Mouse (Mus musculus) myocyte (in vitro differentiated cells): ENCODE results near the gene Mprip. TPM values are rescaled to one million over a fixed set of nuclear protein-coding genes. Genes with fewer than 3 reads are reported as not detected.

Experiments used
- H3K27me3 ChIP-seq: one replicate; pipeline ENCODE4 v1.6.1; 2011; ENCODE audit not compliant: control insufficient read depth, insufficient read depth, insufficient read length
- H3K36me3 ChIP-seq: one replicate; pipeline ENCODE4 v1.6.1; 2011; ENCODE audit not compliant: control insufficient read depth, insufficient read depth
- H3K4me2 ChIP-seq: one replicate; pipeline ENCODE4 v1.6.1; 2011; ENCODE audit warnings: low read depth, control low read depth
- H3K4me3 ChIP-seq: one replicate; pipeline ENCODE4 v1.5.1; 2011; ENCODE audit warnings: mild to moderate bottlenecking, control low read depth, moderate library complexity
- H3K79me2 ChIP-seq: one replicate; pipeline ENCODE4 v1.6.1; 2011; ENCODE audit not compliant: control insufficient read depth, insufficient read depth
- H3ac ChIP-seq: one replicate; pipeline ENCODE4 v1.6.1; 2011; ENCODE audit not compliant: control insufficient read depth, insufficient read length
- CEBPB ChIP-seq: IDR thresholded peaks from 2 replicates; pipeline ENCODE4 v1.6.1; 2011; ENCODE audit warnings: mild to moderate bottlenecking, moderate library complexity; ENCODE audit not compliant: poor library complexity, insufficient read depth, severe bottlenecking
- E2F4 ChIP-seq: IDR thresholded peaks from one replicate; pipeline ENCODE4 v1.6.1; 2011; ENCODE audit warnings: mild to moderate bottlenecking, control low read depth, moderate library complexity; ENCODE audit not compliant: insufficient read depth
- MAX ChIP-seq: IDR thresholded peaks from one replicate; pipeline ENCODE4 v1.6.1; 2011; ENCODE audit warnings: low read depth, mild to moderate bottlenecking, control low read depth
- MYOD1 ChIP-seq, 3 experiments: IDR thresholded peaks; one replicate each; pipeline ENCODE4 v1.6.1; 2011; ENCODE audit warnings: control low read depth in 2 of 3, low read depth in 2 of 3, mild to moderate bottlenecking in 2 of 3, moderate library complexity in 1 of 3; ENCODE audit not compliant: insufficient read length in 2 of 3, control insufficient read depth in 1 of 3
- MYOG ChIP-seq, 3 experiments: IDR thresholded peaks; one replicate each; pipeline ENCODE4 v1.6.1; 2011; ENCODE audit warnings: control low read depth in 2 of 3, low read depth in 2 of 3, mild to moderate bottlenecking in 2 of 3; ENCODE audit not compliant: insufficient read length in 2 of 3, control insufficient read depth in 1 of 3, insufficient read depth in 1 of 3
- POLR2A ChIP-seq: IDR thresholded peaks from one replicate; pipeline ENCODE4 v1.6.1; 2011; ENCODE audit warnings: low read depth, mild to moderate bottlenecking, control low read depth, moderate library complexity; ENCODE audit not compliant: insufficient read length
- POLR2AphosphoS2 ChIP-seq: IDR thresholded peaks from one replicate; pipeline ENCODE4 v1.6.1; 2011; ENCODE audit warnings: low read depth, control low read depth; ENCODE audit not compliant: insufficient read length
- REST ChIP-seq: IDR thresholded peaks from one replicate; pipeline ENCODE4 v1.6.1; 2011; ENCODE audit warnings: mild to moderate bottlenecking, control low read depth, moderate library complexity; ENCODE audit not compliant: insufficient read depth, insufficient read length
- SRF ChIP-seq: IDR thresholded peaks from one replicate; pipeline ENCODE4 v1.6.1; 2011; ENCODE audit warnings: low read depth; ENCODE audit not compliant: control insufficient read depth, insufficient read length
- TCF12 ChIP-seq: IDR thresholded peaks from one replicate; pipeline ENCODE4 v1.6.1; 2011; ENCODE audit warnings: mild to moderate bottlenecking, control low read depth; ENCODE audit not compliant: poor library complexity, insufficient read depth, severe bottlenecking
- TCF3 ChIP-seq: IDR thresholded peaks from one replicate; pipeline ENCODE4 v1.6.1; 2011; ENCODE audit warnings: low read depth, control low read depth; ENCODE audit not compliant: insufficient read length
- USF1 ChIP-seq: IDR thresholded peaks from one replicate; pipeline ENCODE4 v1.6.1; 2011; ENCODE audit warnings: low read depth, mild to moderate bottlenecking, control low read depth, moderate library complexity
- polyA plus RNA-seq: library from polyadenylated mRNA; unstranded; fragments of >200 nt; fragmentation: generic; extraction: Trizol; gene quantifications from one replicate; pipeline ENCODE4 v1.2.1, GENCODE M21; 2012; ENCODE audit warnings: missing spikeins

Mprip gene
- polyA plus RNA-seq, 1 experiment = 191 TPM

DNA sequence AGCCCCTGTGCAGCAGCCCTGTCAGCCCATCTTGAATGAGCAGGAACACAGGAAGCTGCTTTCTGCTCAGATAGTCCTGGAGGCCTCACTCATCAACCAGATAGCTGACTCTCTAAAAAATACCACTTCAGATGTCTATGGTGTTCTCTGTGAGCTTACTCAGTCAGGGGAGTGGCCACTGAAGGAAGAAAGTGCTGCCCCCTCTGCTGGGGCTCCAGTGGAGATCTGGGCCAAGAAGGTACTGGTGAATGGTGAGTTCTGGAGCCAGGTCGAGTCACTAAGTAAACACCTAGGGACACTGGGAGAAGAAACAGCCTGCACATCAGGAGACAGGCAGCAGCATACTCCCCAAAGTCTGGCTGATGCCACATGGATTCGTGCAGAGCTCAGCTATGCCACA lies 98.5 kb downstream of the Mprip start:
- Histone ChIP-seq H3K4me2 (peak overlapping the region; percentile 6), H3ac (no peak overlapping the region), H3K79me2 (no peaks in the 10 kb centered on the region), H3K4me3 (no peak overlapping the region), H3K27me3 (no peaks in the 10 kb centered on the region), H3K36me3 (peaks cover 69% of the 10 kb centered on the region)
- TF ChIP-seq POLR2A (no peak), USF1 (no peak), MAX (no peak), TCF3 (no peak), POLR2AphosphoS2 (no peak), REST (no peak), SRF (no peak), MYOG (IDR thresholded peaks at IDR 0.05; ENCODE audit: control insufficient read depth in 1 of 3, insufficient read depth in 1 of 3, insufficient read length in 2 of 3, low read depth in 2 of 3) (no peak), CEBPB (no peak)

DNA sequence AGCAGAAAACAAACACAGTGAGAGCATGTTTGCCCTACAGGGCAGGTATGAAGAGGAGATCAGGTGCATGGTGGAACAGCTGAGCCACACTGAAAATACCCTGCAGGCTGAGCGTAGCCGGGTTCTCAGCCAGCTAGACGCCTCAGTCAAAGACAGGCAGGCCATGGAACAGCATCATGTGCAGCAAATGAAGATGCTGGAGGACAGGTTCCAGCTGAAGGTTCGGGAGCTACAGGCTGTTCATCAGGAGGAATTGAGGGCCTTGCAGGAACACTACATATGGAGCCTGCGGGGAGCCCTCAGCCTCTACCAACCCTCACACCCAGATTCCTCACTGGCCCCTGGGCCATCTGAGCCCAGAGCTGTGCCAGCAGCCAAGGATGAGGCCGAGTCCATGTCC lies 99.7 kb downstream of the Mprip start:
- Histone ChIP-seq H3K79me2 (no peaks in the 10 kb centered on the region), H3ac (no peak overlapping the region), H3K4me3 (no peak overlapping the region), H3K36me3 (peaks cover 71% of the 10 kb centered on the region), H3K4me2 (no peak overlapping the region), H3K27me3 (no peaks in the 10 kb centered on the region)
- TF ChIP-seq MAX (no peak), SRF (no peak), POLR2AphosphoS2 (peak; percentile 62)

DNA sequence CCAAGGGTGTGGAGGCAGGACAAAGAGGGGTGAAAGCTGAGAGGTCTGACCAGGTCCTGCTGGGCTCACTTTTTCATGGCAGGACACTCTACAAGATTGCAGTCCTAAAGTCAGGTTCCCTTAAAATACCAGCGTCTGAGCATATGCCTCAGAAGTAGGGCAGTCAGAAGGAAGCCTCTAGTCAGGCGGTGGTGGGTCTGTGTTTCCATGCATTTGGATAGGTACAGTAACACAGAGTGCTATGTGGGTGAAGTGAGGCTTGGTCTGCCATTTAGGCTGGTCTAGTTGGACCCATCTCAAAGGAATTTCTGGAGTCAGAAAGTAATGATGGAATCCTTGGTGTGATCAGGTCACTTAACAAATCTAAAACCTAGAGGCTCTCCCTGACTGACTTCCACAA lies 108.2 kb downstream of the Mprip start:
- H3K36me3 ChIP-seq = peaks cover 86% of the 10 kb centered on the region

DNA sequence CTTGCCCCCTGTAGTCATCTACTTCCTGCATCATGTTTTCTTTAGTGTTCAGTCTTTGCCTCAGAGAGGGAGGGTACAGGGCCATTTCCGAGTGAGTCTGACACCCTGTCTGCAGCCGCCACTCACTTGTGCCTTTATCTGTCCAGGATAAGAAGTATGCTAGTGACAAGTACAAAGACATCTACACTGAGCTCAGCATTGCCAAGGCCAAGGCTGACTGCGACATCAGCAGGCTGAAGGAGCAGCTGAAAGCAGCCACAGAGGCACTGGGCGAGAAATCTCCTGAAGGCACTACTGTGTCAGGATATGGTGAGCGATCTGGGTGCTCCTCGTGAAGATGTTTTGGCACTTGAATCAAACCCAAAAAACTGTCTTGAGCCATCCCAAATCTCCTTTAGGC lies 108.6 kb downstream of the Mprip start:
- TF ChIP-seq MYOD1 (IDR thresholded peaks at IDR 0.05; ENCODE audit: control insufficient read depth in 1 of 3, insufficient read length in 2 of 3, low read depth in 2 of 3) (no peak), POLR2AphosphoS2 (no peak), E2F4 (no peak), POLR2A (no peak), MAX (no peak), REST (no peak), MYOG (IDR thresholded peaks at IDR 0.05; ENCODE audit: control insufficient read depth in 1 of 3, insufficient read depth in 1 of 3, insufficient read length in 2 of 3, low read depth in 2 of 3) (no peak), TCF12 (no peak), TCF3 (no peak), USF1 (no peak), SRF (no peak), CEBPB (no peak)
- Histone ChIP-seq H3K4me3 (no peak overlapping the region), H3ac (no peak overlapping the region), H3K4me2 (no peak overlapping the region), H3K27me3 (no peaks in the 10 kb centered on the region), H3K79me2 (no peaks in the 10 kb centered on the region), H3K36me3 (peaks cover 86% of the 10 kb centered on the region)

More for the DNA sequence above, 108.2 kb downstream of the Mprip start:
- H3K79me2 ChIP-seq = no peaks in the 10 kb centered on the region
- H3K4me3 ChIP-seq = no peak overlapping the region
- no peaks in the 10 kb centered on the region for H3K27me3 ChIP-seq
- H3K4me2 ChIP-seq = no peak overlapping the region
- no peak overlapping the region for H3ac ChIP-seq
- no peak for TF ChIP-seq TCF12
- TF ChIP-seq TCF3 = no peak
- TF ChIP-seq MYOD1 (IDR thresholded peaks at IDR 0.05; ENCODE audit: control insufficient read depth in 1 of 3, insufficient read length in 2 of 3, low read depth in 2 of 3) = no peak
- no peak for TF ChIP-seq CEBPB
- TF ChIP-seq MAX = no peak
- no peak for TF ChIP-seq POLR2AphosphoS2
- no peak for TF ChIP-seq SRF
- TF ChIP-seq POLR2A = no peak
- no peak for TF ChIP-seq MYOG (IDR thresholded peaks at IDR 0.05; ENCODE audit: control insufficient read depth in 1 of 3, insufficient read depth in 1 of 3, insufficient read length in 2 of 3, low read depth in 2 of 3)
- no peak for TF ChIP-seq USF1
- TF ChIP-seq REST = no peak
- TF ChIP-seq E2F4 = no peak

DNA sequence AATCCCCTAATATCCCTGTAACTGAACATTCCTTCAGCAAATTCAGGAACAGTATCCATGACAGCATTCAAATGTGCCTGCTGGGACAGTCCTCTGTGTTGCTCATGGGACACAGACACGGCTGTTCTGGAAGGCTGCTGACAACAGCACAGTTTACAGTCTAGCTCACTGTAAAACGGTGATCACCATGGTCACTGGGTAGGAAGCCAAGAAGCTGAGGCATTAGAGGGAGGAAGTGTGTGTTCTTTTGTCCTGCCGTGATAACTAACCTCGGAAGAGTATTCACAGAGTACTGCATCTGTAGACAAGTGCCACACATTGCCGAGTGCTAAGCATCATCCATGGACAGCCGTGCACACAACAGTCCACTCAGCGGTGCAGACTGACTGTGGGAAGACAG lies 109.6 kb downstream of the Mprip start:
- no peaks in the 10 kb centered on the region for H3K27me3 ChIP-seq
- H3K36me3 ChIP-seq = peaks cover 77% of the 10 kb centered on the region
- H3K79me2 ChIP-seq = no peaks in the 10 kb centered on the region
- no peak overlapping the region for H3ac ChIP-seq
- TF ChIP-seq TCF12 (no peak), TCF3 (no peak), CEBPB (no peak), SRF (no peak), POLR2AphosphoS2 (no peak), POLR2A (no peak), USF1 (no peak), MYOG (IDR thresholded peaks at IDR 0.05; ENCODE audit: control insufficient read depth in 1 of 3, insufficient read depth in 1 of 3, insufficient read length in 2 of 3, low read depth in 2 of 3) (no peak), MAX (no peak)
- no peak overlapping the region for H3K4me3 ChIP-seq
- no peak overlapping the region for H3K4me2 ChIP-seq
